Mouse (Mus musculus) intestine, embryonic 15.5 days (tissue): ENCODE results near the gene Aldh1a3. TPM values are rescaled to one million over a fixed set of nuclear protein-coding genes. Genes with fewer than 3 reads are reported as not detected.

Source experiments
- polyA plus RNA-seq: library from polyadenylated mRNA; unstranded; fragments of >200 nt; fragmentation: Nextera tagmentation; extraction: Ambion mirVana; gene quantifications from 2 replicates; pipeline ENCODE4 v1.2.1, GENCODE M21; 2015

Aldh1a3 gene
- polyA plus RNA-seq, 1 experiment from 2014 or later = 17.6 TPM

Other genes starting within 250 kb of the Aldh1a3 start
- not detected in 2 replicates for gene Gm10974, start 61.6 kb downstream of the Aldh1a3 start, polyA plus RNA-seq
- 15.7 and 16.9 TPM in 2 replicates for gene Lrrk1, start 39.2 kb downstream of the Aldh1a3 start, polyA plus RNA-seq